Mouse (Mus musculus) forebrain, embryonic 15.5 days (tissue): ENCODE results near the gene Tfpi. TPM values are rescaled to one million over a fixed set of nuclear protein-coding genes. Genes with fewer than 3 reads are reported as not detected.
"Not testable (repeated sequence)": the region's sequence is repeated elsewhere in the genome, so short reads cannot be mapped to it uniquely, and the experiment has no call there.

ENCODE experiments used
- ATAC-seq: fragments of 200-750 bp; cut with Nextera tagmentation; replicated peaks from 2 replicates; pipeline ENCODE4 v1.8.0; 2017; ENCODE audit warnings: mild to moderate bottlenecking, moderate TSS enrichment, moderate library complexity
- H3K27ac ChIP-seq: fragments of 300-500 bp; sonication (generic); replicated peaks from 2 replicates; pipeline ENCODE4 v1.5.1; 2015; ENCODE audit warnings: mild to moderate bottlenecking, inconsistent platforms
- H3K27me3 ChIP-seq: fragments of 300-500 bp; sonication (generic); 2 replicates; pipeline ENCODE4 v1.6.1; 2015; ENCODE audit warnings: inconsistent platforms
- H3K36me3 ChIP-seq: fragments of 300-500 bp; sonication (generic); 2 replicates; pipeline ENCODE4 v1.6.1; 2015; ENCODE audit warnings: mild to moderate bottlenecking, inconsistent platforms
- H3K4me1 ChIP-seq: fragments of 300-500 bp; sonication (generic); 2 replicates; pipeline ENCODE4 v1.6.1; 2015; ENCODE audit warnings: inconsistent platforms
- H3K4me2 ChIP-seq: fragments of 300-500 bp; sonication (generic); replicated peaks from 2 replicates; pipeline ENCODE4 v1.6.1; 2015; ENCODE audit warnings: mild to moderate bottlenecking, inconsistent platforms
- H3K4me3 ChIP-seq: fragments of 300-500 bp; sonication (generic); 2 replicates; pipeline ENCODE4 v1.5.1; 2015; ENCODE audit warnings: mild to moderate bottlenecking, inconsistent platforms
- H3K9ac ChIP-seq: fragments of 300-500 bp; sonication (generic); replicated peaks from 2 replicates; pipeline ENCODE4 v1.6.1; 2015; ENCODE audit warnings: mild to moderate bottlenecking, inconsistent platforms
- H3K9me3 ChIP-seq: fragments of 300-500 bp; sonication (generic); 2 replicates; pipeline ENCODE4 v1.6.1; 2016; ENCODE audit warnings: inconsistent platforms
- WGBS: fragments of 180-500 bp; shearing (Covaris S2); methylation state at CpG from one replicate; pipeline ENCODE4 v1.1.7; 2015; ENCODE audit warnings: mixed read lengths; 5-methylcytosine and 5-hydroxymethylcytosine counted together
- polyA plus RNA-seq: library from polyadenylated mRNA; unstranded; fragments of >200 nt; fragmentation: Nextera tagmentation; extraction: Ambion mirVana; gene quantifications from 2 replicates; pipeline ENCODE4 v1.2.1, GENCODE M21; 2015

The Tfpi gene
- polyA plus RNA-seq, 1 experiment from 2014 or later = 9.7 TPM

DNA sequence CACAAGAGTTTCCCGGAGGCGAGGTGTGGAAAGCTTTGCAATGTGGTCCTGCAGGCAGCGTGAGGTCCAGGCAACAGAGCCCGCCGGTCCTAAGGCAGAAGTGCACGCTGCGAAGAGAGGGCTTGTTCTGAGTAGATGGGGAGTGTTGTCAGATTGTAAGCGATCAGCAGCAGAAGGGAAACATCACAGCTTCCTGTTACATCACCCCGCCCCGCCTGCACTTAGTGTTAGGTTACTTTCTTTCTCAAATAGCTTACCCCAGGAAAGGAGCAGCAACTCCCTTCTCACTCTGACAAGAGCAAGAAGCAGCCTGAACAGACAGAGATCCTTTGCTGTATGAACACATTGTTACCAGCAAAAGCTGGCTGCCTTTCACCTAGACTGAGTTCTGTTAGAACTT lies 51.4 kb downstream of the Tfpi start, which contains the start of gene Calcrl:
Calcrl (minus strand) TSS at position 274 of the 400 bp plus-strand sequence.
- H3K9ac ChIP-seq = peak within 1 kb of the TSS; percentile 46; the same call in 1 of the 2 replicates
- no peak within 1 kb of the TSS for H3K27ac ChIP-seq
- WGBS = 2% methylated on average over 10 of the region's 10 CpGs
- H3K4me3 ChIP-seq = peak within 1 kb of the TSS; percentile 32
- peak within 1 kb of the TSS; percentile 55 for H3K4me2 ChIP-seq
- ATAC-seq = peak; percentile 61
- H3K4me1 ChIP-seq = peaks cover 9% of the 10 kb centered on the region; the same call in 1 of the 2 replicates
- H3K36me3 ChIP-seq = no peaks in the 10 kb centered on the region
- H3K9me3 ChIP-seq = no peaks in the 10 kb centered on the region
- no peaks in the 10 kb centered on the region for H3K27me3 ChIP-seq

DNA sequence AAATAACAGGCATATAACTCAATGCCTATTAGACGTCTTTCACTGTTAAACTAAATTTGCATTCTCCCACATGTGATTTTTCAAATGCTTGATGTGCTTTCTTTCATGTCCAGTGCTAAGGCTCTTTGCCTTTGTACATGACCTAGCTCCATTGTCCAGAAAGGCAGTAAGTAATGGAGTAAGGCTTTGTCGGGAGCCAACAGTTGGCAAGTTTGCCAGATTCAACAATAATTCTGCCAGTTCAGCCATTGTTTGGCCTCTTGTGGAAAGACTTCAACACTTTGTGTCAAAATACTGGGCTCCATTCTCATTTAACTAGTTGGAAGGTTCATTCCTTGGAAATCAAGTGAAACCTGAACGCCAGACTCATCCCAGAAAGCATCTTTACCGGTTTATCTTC lies 60.1 kb downstream of the Tfpi start:
- Histone ChIP-seq H3K4me1 (no peaks in the 10 kb centered on the region), H3K9me3 (no peaks in the 10 kb centered on the region), H3K27me3 (no peaks in the 10 kb centered on the region), H3K27ac (no peak overlapping the region), H3K4me3 (no peak overlapping the region), H3K36me3 (no peaks in the 10 kb centered on the region), H3K9ac (no peak overlapping the region), H3K4me2 (no peak overlapping the region)
- no peak for ATAC-seq
- 50% methylated on average over 4 of the region's 4 CpGs for WGBS

DNA sequence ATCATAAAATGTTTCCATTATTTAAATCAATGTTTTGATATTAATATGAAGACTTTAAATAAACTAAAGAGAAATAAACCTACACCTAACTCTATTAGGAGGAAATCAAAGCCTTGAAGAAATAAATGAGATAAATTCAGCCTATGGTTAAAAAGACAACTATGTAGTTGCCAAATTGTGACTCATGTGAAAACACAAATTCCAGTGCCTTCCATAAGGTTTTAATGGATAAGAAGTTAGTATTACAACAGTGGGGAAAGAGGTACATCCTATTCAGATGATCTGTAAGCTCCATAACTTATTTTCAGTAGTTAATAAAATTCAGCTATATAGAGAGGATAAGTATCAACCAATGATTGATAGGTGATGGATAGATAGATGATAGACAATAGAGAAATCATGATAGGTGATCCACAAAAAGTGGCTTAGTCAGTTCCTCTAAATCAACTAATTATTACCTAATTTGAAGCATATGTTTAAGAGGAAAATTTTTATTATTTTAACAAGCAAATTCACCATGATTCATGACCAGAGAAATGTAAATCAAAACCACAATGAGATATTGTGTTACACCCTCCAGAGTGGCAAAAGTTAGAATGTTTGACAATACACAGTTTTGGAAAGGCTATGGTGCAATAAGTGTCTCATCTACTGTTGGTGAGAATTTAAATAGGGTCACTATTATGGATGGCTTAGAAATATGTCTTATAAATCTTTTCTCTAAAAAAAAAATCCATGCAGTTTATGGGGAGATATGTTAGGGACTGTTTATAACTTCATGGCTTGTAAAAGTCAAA lies 66.6 kb downstream of the Tfpi start:
- H3K4me3 ChIP-seq = no peak overlapping the region

DNA sequence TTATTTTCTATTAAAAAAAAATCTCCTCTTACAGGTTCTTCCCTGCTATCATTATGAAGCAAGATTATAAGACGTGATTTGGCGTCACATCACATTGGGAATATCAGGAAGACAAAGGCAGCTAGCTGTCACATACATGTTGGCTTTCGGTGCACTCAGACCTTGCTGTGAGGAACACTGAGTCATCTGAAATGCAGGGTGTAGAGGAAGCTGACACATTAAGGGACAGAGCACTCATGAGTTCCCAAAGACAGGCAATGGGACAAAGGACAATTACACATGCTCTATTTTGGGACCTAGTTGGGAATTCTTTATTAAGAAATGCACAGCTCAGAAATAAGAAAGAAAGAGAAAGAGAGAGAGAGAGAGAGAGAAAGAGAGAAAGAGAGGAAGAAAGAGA lies 71.7 kb downstream of the Tfpi start:
- Histone ChIP-seq H3K27ac (no peak overlapping the region), H3K27me3 (no peaks in the 10 kb centered on the region), H3K4me2 (no peak overlapping the region), H3K4me3 (no peak overlapping the region), H3K36me3 (no peaks in the 10 kb centered on the region), H3K9me3 (no peaks in the 10 kb centered on the region), H3K9ac (no peak overlapping the region), H3K4me1 (no peaks in the 10 kb centered on the region)
- ATAC-seq = no peak
- 88% methylated on average over 3 of the region's 3 CpGs for WGBS

More for the DNA sequence above, 66.6 kb downstream of the Tfpi start:
- Histone ChIP-seq H3K27ac (no peak overlapping the region), H3K4me2 (no peak overlapping the region), H3K4me1 (no peaks in the 10 kb centered on the region), H3K27me3 (no peaks in the 10 kb centered on the region), H3K9ac (no peak overlapping the region), H3K36me3 (no peaks in the 10 kb centered on the region), H3K9me3 (no peaks in the 10 kb centered on the region)
- no peak for ATAC-seq

DNA sequence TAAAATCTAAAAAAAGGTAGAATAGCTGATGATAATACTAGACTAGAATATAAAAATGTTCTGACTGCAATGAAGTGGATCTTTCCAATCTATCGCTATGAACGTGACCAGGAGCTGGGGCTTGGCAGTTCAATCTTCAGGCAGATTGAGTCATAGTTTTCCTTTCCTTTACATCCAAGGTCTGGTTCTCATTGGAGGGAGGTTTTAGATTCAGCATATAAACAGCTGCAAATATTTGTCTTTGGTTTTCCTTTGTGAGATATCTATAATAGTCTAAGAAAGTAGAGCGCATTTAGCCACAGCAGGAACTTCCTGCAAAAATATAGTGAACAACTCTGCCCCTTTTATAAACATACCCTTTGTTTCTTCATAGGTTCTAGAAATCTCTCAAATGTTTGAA lies 73.9 kb downstream of the Tfpi start:
- Histone ChIP-seq H3K4me1 (no peaks in the 10 kb centered on the region), H3K4me3 (no peak overlapping the region), H3K4me2 (no peak overlapping the region), H3K36me3 (no peaks in the 10 kb centered on the region), H3K9me3 (no peaks in the 10 kb centered on the region), H3K9ac (no peak overlapping the region), H3K27ac (no peak overlapping the region), H3K27me3 (no peaks in the 10 kb centered on the region)
- WGBS = 92% methylated on average over 3 of the region's 3 CpGs
- ATAC-seq = no peak

DNA sequence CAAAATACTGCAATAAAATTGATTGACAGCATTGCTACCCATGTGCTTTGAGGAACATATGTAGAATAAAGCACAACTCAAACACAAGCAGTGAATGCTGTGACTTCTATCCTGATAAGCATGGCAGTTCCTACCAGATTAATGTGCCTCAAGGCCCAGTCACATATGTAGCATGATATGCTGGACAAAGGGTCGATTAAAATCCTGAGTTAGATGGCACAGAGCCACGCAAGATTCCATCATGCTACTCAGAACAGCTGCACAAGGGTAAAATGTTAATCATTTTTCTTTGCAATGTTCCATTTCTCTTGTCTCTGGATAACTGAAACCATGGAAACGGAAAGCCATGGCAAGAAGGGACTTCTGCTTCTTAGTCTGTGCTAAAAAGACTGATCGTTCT lies 80.0 kb downstream of the Tfpi start:
- ATAC-seq = no peak
- H3K4me2 ChIP-seq = no peak overlapping the region
- H3K4me3 ChIP-seq = no peak overlapping the region
- H3K9ac ChIP-seq = no peak overlapping the region
- H3K9me3 ChIP-seq = no peaks in the 10 kb centered on the region
- no peaks in the 10 kb centered on the region for H3K27me3 ChIP-seq
- H3K36me3 ChIP-seq = no peaks in the 10 kb centered on the region
- H3K27ac ChIP-seq = no peak overlapping the region
- no peaks in the 10 kb centered on the region for H3K4me1 ChIP-seq
- 79% methylated on average over 4 of the region's 4 CpGs for WGBS

DNA sequence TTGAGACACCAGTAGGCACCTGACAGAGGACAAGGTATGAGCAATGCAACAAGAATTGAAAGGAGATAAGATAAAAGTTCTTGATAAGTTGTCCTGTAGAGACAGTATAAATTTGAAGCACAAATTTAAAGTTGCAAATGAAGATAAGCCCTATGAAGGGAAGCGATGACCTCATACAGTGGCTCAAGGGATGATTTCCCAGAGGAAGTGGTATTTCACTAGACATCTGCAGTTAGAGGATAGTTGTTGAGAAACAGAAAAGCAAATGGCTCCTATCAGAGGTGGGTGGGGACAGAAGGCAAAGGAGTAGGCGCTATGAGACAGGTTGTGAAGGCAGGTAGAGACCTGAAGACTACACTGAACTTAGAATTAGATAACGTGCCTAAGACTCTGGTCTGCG lies 83.3 kb downstream of the Tfpi start:
- Histone ChIP-seq H3K27me3 (no peaks in the 10 kb centered on the region), H3K4me3 (no peak overlapping the region), H3K9me3 (no peaks in the 10 kb centered on the region), H3K36me3 (no peaks in the 10 kb centered on the region), H3K4me2 (no peak overlapping the region), H3K9ac (no peak overlapping the region), H3K4me1 (no peaks in the 10 kb centered on the region), H3K27ac (no peak overlapping the region)
- no peak for ATAC-seq
- 96% methylated on average over 4 of the region's 4 CpGs for WGBS

DNA sequence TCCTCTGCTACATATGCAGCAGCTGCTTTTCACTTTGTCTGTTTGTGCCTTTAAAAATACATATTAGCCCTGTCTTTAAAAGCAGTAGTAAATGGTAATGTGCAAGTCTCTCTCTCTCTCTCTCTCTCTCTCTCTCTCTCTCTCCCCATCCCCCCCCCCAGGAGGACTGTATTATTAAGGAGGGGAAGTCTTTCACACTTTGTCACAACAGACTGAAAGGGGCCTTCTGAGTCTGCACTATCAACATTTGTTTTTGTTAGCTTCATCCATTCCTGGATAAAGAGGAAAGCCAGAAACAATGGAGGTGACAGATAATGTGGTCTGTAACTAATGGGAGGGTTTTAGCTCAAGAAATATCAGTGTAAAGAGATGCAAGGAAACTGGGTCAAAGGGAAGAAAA lies 87.5 kb downstream of the Tfpi start:
- Histone ChIP-seq H3K36me3 (no peaks in the 10 kb centered on the region), H3K4me1 (peaks cover 5% of the 10 kb centered on the region; the same call in 1 of the 2 replicates), H3K9ac (no peak overlapping the region), H3K27ac (no peak overlapping the region), H3K4me3 (no peak overlapping the region), H3K4me2 (no peak overlapping the region), H3K9me3 (no peaks in the 10 kb centered on the region), H3K27me3 (no peaks in the 10 kb centered on the region)
- no peak for ATAC-seq

DNA sequence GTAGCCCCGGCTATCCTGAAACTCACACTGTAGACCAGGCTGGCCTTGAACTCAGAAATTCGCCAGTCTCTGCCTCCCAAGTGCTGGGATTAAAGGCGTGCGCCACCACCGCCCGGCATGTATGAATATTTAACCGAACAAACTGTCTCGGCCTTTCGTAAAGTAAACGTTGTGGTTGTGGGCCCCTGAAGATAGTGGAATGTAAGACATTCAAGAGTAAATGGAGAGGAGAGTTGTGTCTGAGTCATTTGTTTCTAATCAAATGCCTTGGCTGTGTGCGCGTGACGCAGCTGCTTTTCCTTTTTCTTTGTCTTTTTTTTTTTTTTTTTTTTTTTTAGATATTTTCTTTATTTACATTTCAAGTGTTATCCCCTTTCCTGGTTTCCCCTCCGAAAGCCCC lies 88.0 kb downstream of the Tfpi start:
- H3K4me2 ChIP-seq, H3K27ac ChIP-seq, H3K27me3 ChIP-seq, H3K9me3 ChIP-seq, H3K4me1 ChIP-seq, H3K9ac ChIP-seq, H3K4me3 ChIP-seq, H3K36me3 ChIP-seq, ATAC-seq: not testable (repeated sequence)
- WGBS = 91% methylated on average over 14 of the region's 14 CpGs

DNA sequence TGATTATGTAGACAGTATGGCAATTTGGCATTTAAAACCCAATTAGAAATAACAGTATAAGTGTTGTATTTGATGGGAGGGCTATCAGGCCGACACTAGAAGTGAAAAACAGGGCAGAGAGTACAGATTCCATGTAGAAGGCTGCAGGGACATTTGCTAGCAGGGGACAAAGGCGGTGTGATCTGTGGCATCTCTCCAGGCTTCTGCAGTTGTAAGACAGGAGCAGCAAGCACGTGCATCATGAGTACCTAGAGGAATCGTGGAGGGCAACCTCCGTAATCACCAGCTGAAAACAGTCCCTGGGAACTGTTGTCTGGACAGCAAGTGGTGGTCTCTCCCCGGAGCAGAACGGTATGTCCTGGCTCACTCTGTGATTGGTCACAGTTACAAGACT lies 88.6 kb downstream of the Tfpi start:
- H3K4me3 ChIP-seq = no peak overlapping the region
- no peak overlapping the region for H3K27ac ChIP-seq
- H3K9me3 ChIP-seq = no peaks in the 10 kb centered on the region
- ATAC-seq = no peak
- peaks cover 5% of the 10 kb centered on the region; the same call in 1 of the 2 replicates for H3K4me1 ChIP-seq
- no peak overlapping the region for H3K4me2 ChIP-seq
- 83% methylated on average over 7 of the region's 7 CpGs for WGBS
- H3K9ac ChIP-seq = no peak overlapping the region
- H3K27me3 ChIP-seq = no peaks in the 10 kb centered on the region
- no peaks in the 10 kb centered on the region for H3K36me3 ChIP-seq

DNA sequence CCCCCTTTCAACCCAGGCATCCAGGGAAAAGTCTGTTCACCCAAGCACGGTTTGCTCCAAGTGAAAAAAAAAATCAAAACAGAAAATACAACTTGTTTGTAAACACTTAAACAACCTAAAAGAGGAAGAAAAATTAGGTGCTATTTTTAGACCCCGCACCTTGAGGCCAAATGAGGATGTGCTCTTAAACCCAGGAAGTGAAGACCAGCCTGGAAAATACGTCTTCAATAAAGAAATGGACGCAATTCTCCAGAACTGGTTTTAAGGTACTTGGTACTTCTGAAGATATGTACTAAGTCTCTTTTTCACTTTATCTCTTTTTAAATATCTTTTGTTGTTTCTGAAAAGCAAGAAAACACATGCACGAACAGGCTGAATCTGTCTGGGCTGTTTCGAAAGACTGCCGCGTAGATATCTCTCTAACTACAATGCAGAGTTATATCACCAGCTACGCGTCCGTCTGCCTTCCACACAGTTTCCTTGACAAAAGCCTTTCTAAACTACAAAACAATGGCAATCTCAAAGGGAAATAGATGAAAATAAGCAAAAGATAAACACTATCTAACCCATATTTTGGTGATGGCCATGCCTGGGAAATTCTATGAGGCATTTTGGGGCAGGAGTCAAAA lies 89.1 kb downstream of the Tfpi start:
- ATAC-seq = no peak
- Histone ChIP-seq H3K9ac (no peak overlapping the region), H3K9me3 (no peaks in the 10 kb centered on the region), H3K4me2 (no peak overlapping the region), H3K27me3 (no peaks in the 10 kb centered on the region), H3K36me3 (no peaks in the 10 kb centered on the region), H3K4me1 (peaks cover 5% of the 10 kb centered on the region; the same call in 1 of the 2 replicates), H3K27ac (no peak overlapping the region), H3K4me3 (no peak overlapping the region)
- WGBS = 81% methylated on average over 11 of the region's 11 CpGs

DNA sequence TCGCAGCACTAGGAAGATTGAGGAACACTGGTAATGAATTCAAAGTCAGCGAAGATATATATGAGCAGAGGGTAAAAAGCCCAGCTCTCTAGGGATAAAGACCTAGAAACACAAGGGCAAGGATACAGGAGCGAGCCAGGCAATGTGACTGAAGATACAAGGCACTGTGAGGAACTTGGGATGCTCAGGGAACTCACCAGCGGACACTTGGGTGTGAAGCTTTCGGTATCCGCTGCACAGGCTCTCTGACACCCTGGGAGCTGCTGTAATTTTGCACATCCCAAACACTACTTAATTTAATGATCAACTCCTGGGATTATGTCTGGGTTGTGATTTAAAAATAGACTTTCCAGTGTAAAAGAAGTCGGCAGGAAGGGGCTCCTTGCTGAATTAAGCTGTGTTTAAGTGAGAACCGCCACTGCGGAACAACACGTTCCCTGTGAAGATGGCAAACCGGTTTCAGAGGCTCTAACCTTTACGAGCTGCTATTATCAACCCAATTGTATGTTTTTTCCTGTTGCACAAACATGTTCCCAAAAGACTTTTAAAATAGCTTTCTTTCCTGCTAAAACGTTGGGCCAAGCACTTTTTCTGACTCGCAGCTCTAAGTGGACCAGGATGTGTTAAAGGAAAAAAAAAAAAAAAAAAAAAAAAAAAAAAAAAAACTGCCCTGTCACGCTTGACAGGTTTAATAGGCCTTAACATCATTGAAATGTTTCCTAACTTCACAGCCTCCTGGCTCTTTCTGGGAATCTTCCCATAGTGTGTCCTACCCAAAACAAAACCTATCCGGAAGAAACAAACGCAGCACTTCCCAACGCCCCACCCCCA lies 89.8 kb downstream of the Tfpi start:
- Histone ChIP-seq H3K9ac (no peak overlapping the region), H3K36me3 (no peaks in the 10 kb centered on the region), H3K4me3 (no peak overlapping the region), H3K27ac (no peak overlapping the region), H3K9me3 (no peaks in the 10 kb centered on the region), H3K4me2 (no peak overlapping the region), H3K4me1 (peaks cover 5% of the 10 kb centered on the region; the same call in 1 of the 2 replicates), H3K27me3 (no peaks in the 10 kb centered on the region)
- ATAC-seq = no peak
- WGBS = 49% methylated on average over 18 of the region's 18 CpGs
